Mouse (Mus musculus) myocyte (in vitro differentiated cells): ENCODE data around the gene Cryaa.

ENCODE experiments used
- CEBPB ChIP-seq: IDR thresholded peaks from 2 replicates; pipeline ENCODE4 v1.6.1; 2011; ENCODE audit warnings: mild to moderate bottlenecking, moderate library complexity; ENCODE audit not compliant: poor library complexity, insufficient read depth, severe bottlenecking
- MAX ChIP-seq: IDR thresholded peaks from one replicate; pipeline ENCODE4 v1.6.1; 2011; ENCODE audit warnings: low read depth, mild to moderate bottlenecking, control low read depth
- MYOD1 ChIP-seq, 3 experiments: IDR thresholded peaks; one replicate each; pipeline ENCODE4 v1.6.1; 2011; ENCODE audit warnings: control low read depth in 2 of 3, low read depth in 2 of 3, mild to moderate bottlenecking in 2 of 3, moderate library complexity in 1 of 3; ENCODE audit not compliant: insufficient read length in 2 of 3, control insufficient read depth in 1 of 3
- MYOG ChIP-seq, 3 experiments: IDR thresholded peaks; one replicate each; pipeline ENCODE4 v1.6.1; 2011; ENCODE audit warnings: control low read depth in 2 of 3, low read depth in 2 of 3, mild to moderate bottlenecking in 2 of 3; ENCODE audit not compliant: insufficient read length in 2 of 3, control insufficient read depth in 1 of 3, insufficient read depth in 1 of 3
- POLR2A ChIP-seq: IDR thresholded peaks from one replicate; pipeline ENCODE4 v1.6.1; 2011; ENCODE audit warnings: low read depth, mild to moderate bottlenecking, control low read depth, moderate library complexity; ENCODE audit not compliant: insufficient read length
- POLR2AphosphoS2 ChIP-seq: IDR thresholded peaks from one replicate; pipeline ENCODE4 v1.6.1; 2011; ENCODE audit warnings: low read depth, control low read depth; ENCODE audit not compliant: insufficient read length
- TCF12 ChIP-seq: IDR thresholded peaks from one replicate; pipeline ENCODE4 v1.6.1; 2011; ENCODE audit warnings: mild to moderate bottlenecking, control low read depth; ENCODE audit not compliant: poor library complexity, insufficient read depth, severe bottlenecking
- USF1 ChIP-seq: IDR thresholded peaks from one replicate; pipeline ENCODE4 v1.6.1; 2011; ENCODE audit warnings: low read depth, mild to moderate bottlenecking, control low read depth, moderate library complexity

DNA sequence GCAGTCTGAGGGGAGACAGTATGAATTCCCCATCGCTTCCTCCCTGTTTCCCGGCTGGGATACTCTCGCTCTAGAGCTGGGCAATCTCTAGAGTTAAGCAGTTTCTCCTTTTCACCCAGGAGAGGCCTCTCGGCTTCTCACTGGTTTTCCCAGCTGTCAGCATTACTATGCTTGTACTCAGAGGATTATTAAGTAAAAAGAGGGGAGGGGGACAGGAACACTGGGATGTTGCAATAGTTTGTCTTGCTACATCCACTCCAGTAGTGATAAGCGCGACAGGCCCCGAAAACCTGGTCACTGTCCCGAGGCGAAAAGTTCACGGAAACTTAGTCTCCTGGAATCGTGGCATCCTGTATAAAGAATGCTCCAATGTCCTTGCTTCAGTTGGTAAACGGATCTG, 5.3 kb upstream of the Cryaa start:
- TF ChIP-seq USF1 (no peak), MYOD1 (IDR thresholded peaks at IDR 0.05; ENCODE audit: control insufficient read depth in 1 of 3, insufficient read length in 2 of 3, low read depth in 2 of 3) (no peak), POLR2A (no peak), MYOG (IDR thresholded peaks at IDR 0.05; ENCODE audit: control insufficient read depth in 1 of 3, insufficient read depth in 1 of 3, insufficient read length in 2 of 3, low read depth in 2 of 3) (no peak), POLR2AphosphoS2 (no peak), MAX (no peak), CEBPB (no peak), TCF12 (no peak)
